Mouse (Mus musculus) lung, embryonic 16.5 days (tissue): ENCODE results near the gene Mrto4. TPM values are rescaled to one million over a fixed set of nuclear protein-coding genes. Genes with fewer than 3 reads are reported as not detected.
A peak's percentile ranks its signal among the peaks of the same experiment; 100 is the strongest.
"Not testable (repeated sequence)": the region's sequence is repeated elsewhere in the genome, so short reads cannot be mapped to it uniquely, and the experiment has no call there.

Experiments
- ATAC-seq: fragments of 200-750 bp; cut with Nextera tagmentation; 2 replicates; pipeline ENCODE4 v1.8.0; 2017; ENCODE audit warnings: low read depth, mild to moderate bottlenecking, moderate library complexity
- H3K27ac ChIP-seq: fragments of 300-500 bp; sonication (generic); 2 replicates; pipeline ENCODE4 v1.5.1; 2014; ENCODE audit warnings: mild to moderate bottlenecking, control low read depth, low read length
- H3K27me3 ChIP-seq: fragments of 300-500 bp; sonication (generic); 2 replicates; pipeline ENCODE4 v1.6.1; 2014; ENCODE audit warnings: low read depth, low read length, mixed read lengths; ENCODE audit not compliant: control insufficient read depth, insufficient read depth
- H3K36me3 ChIP-seq: fragments of 300-500 bp; sonication (generic); 2 replicates; pipeline ENCODE4 v1.6.1; 2014; ENCODE audit warnings: low read length; ENCODE audit not compliant: control insufficient read depth, insufficient read depth
- H3K4me1 ChIP-seq: fragments of 300-500 bp; sonication (generic); replicated peaks from 2 replicates; pipeline ENCODE4 v1.6.1; 2014; ENCODE audit warnings: low read length, mixed read lengths; ENCODE audit not compliant: control insufficient read depth, insufficient read depth
- H3K4me2 ChIP-seq: fragments of 300-500 bp; sonication (generic); 2 replicates; pipeline ENCODE4 v1.6.1; 2014; ENCODE audit warnings: low read depth, low read length, control low read depth
- H3K4me3 ChIP-seq: fragments of 300-500 bp; sonication (generic); 2 replicates; pipeline ENCODE4 v1.5.1; 2014; ENCODE audit warnings: mild to moderate bottlenecking, low read length, control low read depth
- H3K9ac ChIP-seq: fragments of 300-500 bp; sonication (generic); 2 replicates; pipeline ENCODE4 v1.6.1; 2014; ENCODE audit warnings: low read length, control low read depth
- H3K9me3 ChIP-seq: fragments of 300-500 bp; sonication (generic); 2 replicates; pipeline ENCODE4 v1.6.1; 2016; ENCODE audit warnings: low read length; ENCODE audit not compliant: control insufficient read depth
- WGBS: fragments of 180-500 bp; shearing (Covaris S2); extraction: QIAGEN DNeasy Blood & Tissue Kit; methylation state at CpG from one replicate; pipeline ENCODE4 v1.1.7; 2014; 5-methylcytosine and 5-hydroxymethylcytosine counted together
- polyA plus RNA-seq: library from polyadenylated mRNA; unstranded; fragments of >200 nt; fragmentation: Nextera tagmentation; extraction: Ambion mirVana; gene quantifications from 2 replicates; pipeline ENCODE4 v1.2.1, GENCODE M21; 2015

Gene Mrto4
- polyA plus RNA-seq = 89.6 and 89.8 TPM in 2 replicates

- WGBS = under 1% methylated on average over 58 of the region's 64 CpGs
- H3K36me3 ChIP-seq = peaks cover 28% of the 10 kb centered on the region
- peak within 1 kb of the TSS; percentile 98 for H3K9ac ChIP-seq
Measured at GRCm38 (mm10) chr4:139351931-139352711, at the start of gene Mrto4, which contains the start of the genes Emc1 and Ubr4. Gene Mrto4, minus strand, starts transcription at chr4:139352576. Gene Emc1, plus strand, starts transcription at chr4:139352587. Gene Ubr4, plus strand, starts transcription at chr4:139352609.

DNA sequence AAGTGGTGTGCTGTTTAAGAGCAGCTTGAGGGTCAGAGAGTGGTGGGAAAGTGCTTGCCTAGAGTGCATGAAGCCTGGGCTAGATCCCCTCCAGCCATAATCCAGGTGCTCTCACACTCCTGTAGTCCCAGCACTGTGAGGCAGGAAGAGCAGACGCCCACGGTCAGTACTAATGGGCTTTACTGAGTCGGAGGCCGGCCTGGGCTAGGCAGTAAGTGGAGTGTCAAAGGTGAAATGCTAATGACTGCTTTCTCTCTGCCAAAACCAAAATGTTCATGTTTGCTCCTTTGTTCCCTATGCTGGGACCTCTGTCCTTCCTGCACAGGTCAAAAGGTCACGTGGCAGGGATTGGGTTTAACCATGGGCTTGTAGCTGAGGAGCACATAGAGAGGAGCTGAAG, 48.1 kb upstream of the Mrto4 start:
- ATAC-seq = no peak
- Histone ChIP-seq H3K9ac (no peak overlapping the region), H3K4me1 (no peaks in the 10 kb centered on the region), H3K4me2 (no peak overlapping the region), H3K36me3 (peaks cover 46% of the 10 kb centered on the region), H3K9me3 (no peaks in the 10 kb centered on the region), H3K27ac (no peak overlapping the region), H3K27me3 (no peaks in the 10 kb centered on the region), H3K4me3 (no peak overlapping the region)
- 84% methylated on average over 5 of the region's 5 CpGs for WGBS

More at GRCm38 (mm10) chr4:139351931-139352711, at the start of gene Mrto4, which contains the start of the genes Emc1 and Ubr4:
- H3K27ac ChIP-seq = peak within 1 kb of the TSS; percentile 99
- no peaks in the 10 kb centered on the region for H3K9me3 ChIP-seq
- H3K4me1 ChIP-seq = peaks cover 17% of the 10 kb centered on the region
- peak within 1 kb of the TSS; percentile 69 for H3K4me3 ChIP-seq
- ATAC-seq = peak; percentile 97
- H3K27me3 ChIP-seq = no peaks in the 10 kb centered on the region
- peak within 1 kb of the TSS; percentile 97 for H3K4me2 ChIP-seq

DNA sequence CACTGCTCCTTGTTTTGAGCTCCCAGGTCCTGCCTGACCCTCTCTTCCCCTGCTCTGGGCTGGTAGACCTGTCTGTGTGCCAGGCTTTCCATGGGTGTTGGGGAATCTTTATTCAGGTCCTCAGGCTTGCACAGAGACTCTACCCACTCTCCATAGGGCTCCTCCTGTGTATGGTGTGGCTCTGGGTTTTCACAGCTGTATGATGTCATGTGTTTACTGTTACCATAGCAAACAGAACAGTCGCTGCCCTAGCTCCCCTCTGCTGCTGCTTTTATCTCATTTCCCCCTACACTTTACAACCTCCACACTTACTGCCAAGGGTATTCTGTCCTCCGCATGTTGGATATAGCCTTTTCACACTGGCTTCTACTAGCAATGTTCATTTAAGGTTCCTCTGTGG, 43.1 kb upstream of the Mrto4 start:
- no peak overlapping the region for H3K4me3 ChIP-seq
- 30% methylated on average over 2 of the region's 2 CpGs for WGBS
- H3K36me3 ChIP-seq = peaks cover 46% of the 10 kb centered on the region
- H3K27me3 ChIP-seq = no peaks in the 10 kb centered on the region
- H3K4me2 ChIP-seq = no peak overlapping the region
- no peak overlapping the region for H3K27ac ChIP-seq
- H3K4me1 ChIP-seq = no peaks in the 10 kb centered on the region
- peak; percentile 47; the same call in 1 of the 2 replicates for ATAC-seq
- no peaks in the 10 kb centered on the region for H3K9me3 ChIP-seq
- H3K9ac ChIP-seq = no peak overlapping the region

DNA sequence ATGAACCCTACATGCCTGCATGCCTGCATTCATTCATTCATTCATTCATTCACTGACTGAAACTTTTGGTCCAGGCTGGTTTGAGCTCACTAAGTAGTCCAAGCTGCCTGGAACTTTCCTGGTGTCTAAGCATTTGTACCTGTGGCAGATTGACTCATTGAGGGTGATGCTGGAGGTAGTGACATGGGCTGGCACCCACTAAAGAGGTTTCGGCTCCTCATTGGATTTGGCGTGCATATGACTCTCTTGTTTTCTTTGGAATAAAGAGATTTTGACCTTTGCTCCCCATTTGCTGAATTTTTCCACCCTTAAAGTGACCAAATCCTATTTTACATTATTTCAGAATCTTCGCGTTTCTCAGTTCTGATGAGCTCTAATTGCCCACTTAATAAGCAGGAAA, 37.2 kb upstream of the Mrto4 start:
- no peak for ATAC-seq
- H3K4me1 ChIP-seq = peaks cover 30% of the 10 kb centered on the region
- no peak overlapping the region for H3K9ac ChIP-seq
- no peak overlapping the region for H3K4me3 ChIP-seq
- H3K27ac ChIP-seq = no peak overlapping the region
- H3K4me2 ChIP-seq = no peak overlapping the region
- 77% methylated on average over 4 of the region's 4 CpGs for WGBS
- peaks cover 21% of the 10 kb centered on the region for H3K36me3 ChIP-seq
- H3K9me3 ChIP-seq = no peaks in the 10 kb centered on the region
- H3K27me3 ChIP-seq = no peaks in the 10 kb centered on the region

GRCm38 (mm10) chr4:139386869-139387319, 34.5 kb upstream of the Mrto4 start:
- Histone ChIP-seq H3K9ac (no peak overlapping the region), H3K27ac (peak overlapping the region; percentile 70), H3K36me3 (peaks cover 4% of the 10 kb centered on the region; the same call in 1 of the 2 replicates), H3K4me3 (no peak overlapping the region; the same call in 1 of the 2 replicates), H3K4me2 (peak overlapping the region; percentile 47), H3K9me3 (no peaks in the 10 kb centered on the region), H3K4me1 (peaks cover 36% of the 10 kb centered on the region), H3K27me3 (no peaks in the 10 kb centered on the region)
- peak; percentile 94 for ATAC-seq
- 2% methylated on average over 6 of the region's 6 CpGs for WGBS

GRCm38 (mm10) chr4:139385841-139386240, 33.5 kb upstream of the Mrto4 start:
- WGBS = 92% methylated on average over 5 of the region's 5 CpGs
- H3K4me2 ChIP-seq, ATAC-seq, H3K27ac ChIP-seq, H3K4me3 ChIP-seq, H3K9me3 ChIP-seq, H3K27me3 ChIP-seq, H3K9ac ChIP-seq, H3K36me3 ChIP-seq: not testable (repeated sequence)
- peaks cover 43% of the 10 kb centered on the region for H3K4me1 ChIP-seq

DNA sequence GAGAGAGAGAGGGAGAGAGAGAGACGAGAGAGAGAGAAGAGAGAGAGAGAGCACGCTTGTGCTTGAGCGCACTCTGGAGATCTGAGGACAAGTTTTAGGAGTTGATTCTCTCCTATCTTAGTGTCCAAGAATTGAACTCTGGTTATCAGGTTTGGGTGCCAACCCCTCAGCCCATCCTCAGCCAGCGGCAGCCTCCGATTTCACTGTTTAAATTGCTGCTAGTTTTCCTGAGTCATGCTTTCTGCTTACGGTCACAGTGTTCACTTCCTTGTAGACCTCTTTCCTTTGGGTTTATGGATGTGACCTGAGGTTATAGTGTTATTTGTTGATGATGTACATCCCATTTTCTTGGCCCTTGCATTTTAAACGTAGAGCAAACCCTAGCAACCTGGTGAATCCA, 29.9 kb upstream of the Mrto4 start:
- ATAC-seq = no peak
- H3K27me3 ChIP-seq = no peaks in the 10 kb centered on the region
- no peak overlapping the region for H3K27ac ChIP-seq
- H3K4me3 ChIP-seq = no peak overlapping the region
- WGBS = 51% methylated on average over 7 of the region's 7 CpGs
- H3K9me3 ChIP-seq = no peaks in the 10 kb centered on the region
- H3K36me3 ChIP-seq = no peaks in the 10 kb centered on the region; the same call in 1 of the 2 replicates
- H3K9ac ChIP-seq = no peak overlapping the region
- H3K4me2 ChIP-seq = 0 out of 2 replicates have a peak overlapping the region, but pooled peaks have one; percentile 27
- peaks cover 34% of the 10 kb centered on the region for H3K4me1 ChIP-seq

GRCm38 (mm10) chr4:139381452-139381845, 29.1 kb upstream of the Mrto4 start:
- H3K4me2 ChIP-seq = peak overlapping the region; percentile 90
- peak overlapping the region; percentile 76 for H3K4me3 ChIP-seq
- WGBS = 34% methylated on average over 4 of the region's 4 CpGs
- no peak overlapping the region for H3K27ac ChIP-seq
- H3K9me3 ChIP-seq = no peaks in the 10 kb centered on the region
- no peak for ATAC-seq
- peak overlapping the region; percentile 79 for H3K9ac ChIP-seq
- H3K27me3 ChIP-seq = no peaks in the 10 kb centered on the region
- peaks cover 27% of the 10 kb centered on the region for H3K4me1 ChIP-seq
- H3K36me3 ChIP-seq = peaks cover 4% of the 10 kb centered on the region; the same call in 1 of the 2 replicates

DNA sequence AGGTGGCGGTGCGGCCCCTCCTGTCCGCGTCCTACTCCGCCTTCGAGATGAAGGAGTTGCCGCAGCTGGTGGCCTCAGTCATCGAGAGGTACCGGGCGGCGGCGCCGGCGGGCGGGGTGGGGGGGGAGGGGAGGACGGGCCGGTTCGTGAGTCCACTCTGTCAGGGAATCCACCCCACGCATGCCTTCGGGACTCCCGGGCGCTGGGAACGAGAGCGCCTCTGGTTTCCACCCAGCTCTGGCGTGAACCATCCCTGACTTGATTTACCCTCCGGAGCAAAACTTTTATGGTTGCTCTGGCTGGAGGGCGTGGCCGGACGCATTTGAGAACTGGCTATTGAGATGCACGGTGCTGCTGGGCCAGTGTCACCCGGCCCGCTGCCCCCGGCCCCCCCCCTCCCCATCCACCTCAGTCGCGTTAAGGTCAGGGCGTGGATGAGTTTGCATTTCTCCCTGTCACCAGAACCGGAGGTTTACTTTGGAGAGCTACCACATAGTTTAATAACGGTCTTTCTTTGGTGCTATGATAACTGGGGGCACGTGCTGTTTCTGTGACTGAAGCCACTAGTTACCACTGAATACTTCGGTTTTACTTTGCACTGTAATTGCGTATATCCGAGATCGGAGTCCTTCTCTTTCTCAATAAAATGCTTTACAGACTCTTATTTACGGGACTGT, 28.5 kb upstream of the Mrto4 start:
- Histone ChIP-seq H3K4me3 (peak overlapping the region; percentile 76), H3K4me2 (peak overlapping the region; percentile 90), H3K4me1 (peaks cover 22% of the 10 kb centered on the region), H3K9ac (peak overlapping the region; percentile 79), H3K36me3 (peaks cover 5% of the 10 kb centered on the region; the same call in 1 of the 2 replicates), H3K27me3 (no peaks in the 10 kb centered on the region), H3K27ac (peak overlapping the region; percentile 71), H3K9me3 (no peaks in the 10 kb centered on the region)
- 2% methylated on average over 36 of the region's 44 CpGs for WGBS
- ATAC-seq = 0 out of 2 replicates have a peak, but pooled peaks have one; percentile 15
